Mouse (Mus musculus) heart, adult 8-10 months (tissue): ENCODE data around the gene Sec31a. TPM values are rescaled to one million over a fixed set of nuclear protein-coding genes. Genes with fewer than 3 reads are reported as not detected.

Source experiments
- DNase-seq: peaks from one replicate; pipeline ENCODE4 v3.0.0; 2022; ENCODE audit warnings: low spot score
- total RNA-seq, 4 experiments: library from RNA; stranded (reverse); gene quantifications; 2 replicates each; pipeline ENCODE4 v1.2.4; 2022

The Sec31a gene
- total RNA-seq, 4 experiments from 2014 or later = 97.9 to 108 (median 104) TPM

DNA sequence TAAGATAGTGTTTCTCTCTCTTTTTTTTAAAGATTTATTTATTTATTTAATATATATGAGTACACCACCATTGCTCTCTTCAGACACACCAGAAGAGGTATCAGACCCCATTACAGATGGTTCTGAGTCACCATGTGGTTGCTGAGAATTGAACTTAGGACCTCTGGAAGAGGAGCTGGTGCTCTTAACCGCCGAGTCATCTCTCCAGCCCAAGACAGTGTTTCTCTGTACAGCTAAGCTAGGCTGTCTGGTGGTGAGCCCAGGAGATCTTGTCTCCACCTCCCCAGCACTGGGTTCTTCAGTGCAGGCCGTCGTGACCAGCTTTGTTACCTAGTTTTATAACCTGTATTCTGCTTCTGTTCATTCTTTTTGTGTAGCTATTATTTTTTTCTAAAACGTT lies 5.8 kb downstream of the Sec31a start:
- no peak for DNase-seq

DNA sequence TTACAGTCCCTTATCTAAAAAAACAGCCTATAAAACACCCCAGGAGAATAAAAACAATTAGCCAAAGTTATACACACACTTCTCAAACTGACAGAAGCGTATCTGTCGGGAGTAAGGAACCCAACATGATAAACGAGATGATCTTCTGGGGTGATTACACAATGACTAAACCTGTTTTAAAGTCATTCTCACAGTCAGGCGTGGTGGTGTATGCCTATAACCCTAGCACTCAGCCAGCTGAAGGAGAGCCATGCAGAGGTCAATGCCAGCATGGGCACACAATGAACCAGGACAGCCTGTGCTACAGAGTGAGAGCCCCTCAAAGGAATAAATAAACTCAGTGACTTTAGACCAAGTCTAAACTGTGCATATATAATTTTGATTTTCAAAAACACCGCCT lies 7.5 kb downstream of the Sec31a start:
- no peak for DNase-seq

DNA sequence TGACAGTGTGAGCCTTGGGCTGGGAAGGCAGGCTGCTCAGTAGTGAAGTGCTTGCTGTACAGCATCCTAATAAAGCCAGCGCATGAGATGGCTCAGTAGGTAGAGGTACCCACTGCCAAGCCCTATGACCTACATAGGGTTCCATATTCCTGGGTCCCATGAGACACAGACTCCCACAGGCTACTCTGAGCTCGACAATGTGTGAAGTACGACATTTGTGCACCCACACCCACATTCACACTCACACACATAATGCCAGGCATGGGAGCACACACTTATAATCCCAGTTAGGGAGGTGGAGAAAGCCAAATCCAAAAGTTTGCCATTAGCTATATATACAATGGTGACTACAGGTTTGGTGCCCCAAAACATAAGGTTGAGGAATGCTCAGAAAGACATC lies 19.3 kb downstream of the Sec31a start:
- no peak for DNase-seq

DNA sequence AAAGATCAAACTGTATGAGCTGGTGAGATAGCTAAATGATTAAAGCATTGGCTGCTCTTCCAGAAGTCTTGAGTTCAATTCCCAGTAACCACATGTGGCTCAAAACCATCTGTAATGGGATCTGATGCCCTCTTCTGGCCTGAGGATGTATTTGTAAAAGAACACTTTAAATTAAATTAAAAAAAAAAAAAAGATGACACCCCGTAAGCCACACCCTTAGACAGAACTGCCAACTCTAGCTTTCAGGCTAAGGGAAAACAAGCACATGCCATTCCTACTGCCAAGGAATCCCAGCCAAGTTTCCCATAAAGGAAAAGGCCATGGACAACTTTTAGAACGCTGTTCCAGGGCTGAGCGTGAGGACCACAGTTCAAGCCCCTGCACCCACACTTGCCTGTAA lies 22.4 kb downstream of the Sec31a start:
- no peak for DNase-seq

DNA sequence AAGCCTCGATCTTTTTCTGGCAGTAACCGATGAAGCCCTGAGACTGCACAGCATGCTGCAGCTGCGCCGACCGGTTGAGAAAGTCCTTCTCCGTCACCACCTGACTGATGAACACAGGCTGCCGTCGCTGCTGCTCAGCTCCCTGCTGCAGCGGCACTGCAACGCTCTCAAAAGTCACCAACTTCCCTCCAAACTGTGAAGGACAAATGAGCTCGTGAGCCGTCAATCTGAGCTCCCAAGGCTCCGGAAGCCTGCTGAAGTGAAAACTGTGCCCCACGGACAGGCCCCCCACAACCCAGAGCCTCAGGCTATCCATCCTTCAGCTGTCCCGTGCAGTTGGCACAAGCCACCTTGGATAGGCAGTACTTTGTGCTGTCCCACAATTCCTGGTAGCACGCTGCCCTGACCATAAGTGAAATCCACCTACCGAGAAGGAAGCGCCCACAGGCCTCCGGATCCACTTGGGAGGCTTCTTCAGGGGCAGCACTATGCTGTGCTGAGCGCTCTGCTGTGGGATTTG lies 23.5 kb downstream of the Sec31a start:
- DNase-seq = no peak

DNA sequence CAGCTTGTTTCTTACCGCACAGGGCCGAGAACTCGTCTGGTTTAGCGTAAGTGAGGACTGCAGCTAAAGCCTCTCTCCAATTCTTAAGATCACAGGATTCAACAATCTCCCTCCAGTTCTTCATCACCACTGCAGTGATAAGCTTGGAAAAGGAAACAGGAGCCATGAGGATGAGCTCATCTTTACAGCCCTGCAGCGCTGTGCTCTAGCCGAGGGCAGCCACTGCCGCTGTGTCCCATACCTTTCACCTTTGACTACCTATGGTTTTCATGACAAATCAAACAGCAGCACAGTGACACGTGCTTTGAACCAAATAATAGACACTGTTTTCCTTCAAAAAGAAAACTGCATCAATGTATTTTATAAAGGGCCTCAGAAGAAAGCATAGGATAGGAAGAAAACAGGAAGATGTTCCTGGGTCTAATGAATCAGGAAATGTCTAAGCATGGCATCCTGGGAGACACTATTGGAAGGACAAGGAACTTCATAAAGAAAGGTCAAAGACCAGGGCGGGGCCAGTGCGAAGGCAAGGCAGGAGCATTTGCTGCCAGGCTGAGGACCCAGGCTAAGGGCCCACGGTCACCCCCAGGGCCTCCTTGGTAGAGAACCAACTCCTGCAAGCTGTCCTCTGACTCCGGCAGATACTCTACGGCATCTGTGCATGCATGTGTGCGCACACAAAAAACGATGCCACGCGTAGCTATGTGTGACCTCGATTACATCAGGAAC lies 32.1 kb downstream of the Sec31a start:
- no peak for DNase-seq

DNA sequence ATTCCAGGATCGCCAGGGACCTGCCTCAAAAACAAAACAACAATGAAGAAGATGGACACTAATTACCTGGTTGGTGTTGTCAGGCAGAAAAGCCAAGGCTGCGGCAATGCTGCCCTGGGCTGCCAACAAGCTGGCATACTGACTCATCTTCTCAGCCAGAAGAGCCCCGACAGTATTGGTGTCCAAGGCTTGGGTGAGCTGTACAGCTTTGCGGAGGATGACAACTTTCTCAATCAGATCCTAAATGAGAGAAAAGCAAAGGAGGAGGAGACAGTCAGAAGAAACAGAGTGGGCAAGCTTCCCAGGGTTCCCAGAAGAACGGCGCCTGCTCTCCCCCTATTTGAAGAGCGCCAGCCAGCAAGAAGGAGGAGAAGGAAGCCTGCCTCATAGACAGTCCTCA lies 34.9 kb downstream of the Sec31a start:
- no peak for DNase-seq

DNA sequence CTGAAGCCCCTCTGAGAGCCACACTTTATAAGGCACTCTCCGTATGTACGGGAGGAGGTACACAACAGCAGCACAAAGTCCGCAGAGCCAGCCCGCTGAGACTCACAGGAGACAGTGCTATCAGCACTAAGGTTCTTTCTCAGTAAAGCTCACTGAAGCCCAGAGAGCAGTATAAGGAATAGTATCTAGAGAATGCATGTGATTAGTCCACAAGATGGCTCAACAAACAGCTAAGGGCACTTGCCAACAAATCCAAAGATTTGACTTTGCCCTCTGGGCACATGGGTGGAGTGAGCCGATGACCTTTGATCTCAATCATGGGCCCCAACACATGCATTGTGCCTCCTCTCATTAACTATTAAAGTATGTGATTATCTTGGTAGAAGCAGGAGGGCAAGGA lies 35.8 kb downstream of the Sec31a start:
- no peak for DNase-seq

DNA sequence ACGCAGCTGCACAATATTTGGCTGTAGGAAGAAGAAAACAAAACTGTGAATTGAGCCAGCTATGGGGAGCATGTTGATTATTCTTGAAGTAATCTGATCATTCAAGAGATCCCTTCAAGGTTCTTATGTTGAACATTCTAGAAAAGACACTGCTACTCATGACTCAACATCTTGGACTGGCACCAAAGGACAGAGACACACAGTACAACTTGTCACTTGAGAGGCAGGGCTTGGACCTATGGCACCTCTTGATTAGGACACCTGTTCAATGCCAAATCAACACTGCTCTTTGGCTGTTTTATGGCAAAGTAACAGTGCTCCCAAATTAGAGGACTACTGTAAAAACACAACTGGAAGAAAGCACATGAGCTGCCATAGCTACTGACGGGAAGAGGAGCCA lies 37.1 kb downstream of the Sec31a start:
- no peak for DNase-seq

DNA sequence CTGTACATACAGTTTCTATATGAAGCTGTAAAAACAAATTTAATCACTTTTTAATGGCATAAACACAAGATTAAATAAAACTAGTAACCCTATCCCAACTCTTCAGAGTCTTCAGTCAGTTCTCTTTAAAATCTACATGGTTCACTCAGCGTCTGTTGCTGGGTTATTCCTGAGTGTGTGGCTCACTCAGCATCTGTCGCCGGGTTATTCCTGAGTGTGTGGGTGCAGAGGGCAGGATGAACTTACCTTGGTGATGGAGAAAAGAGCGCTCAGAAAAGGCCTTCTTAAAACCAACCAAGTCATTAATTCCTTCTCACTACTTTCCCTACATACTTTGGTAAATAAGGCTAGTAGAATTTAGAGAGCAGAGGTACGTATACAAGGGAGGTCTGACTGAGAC lies 37.8 kb downstream of the Sec31a start:
- DNase-seq = no peak

DNA sequence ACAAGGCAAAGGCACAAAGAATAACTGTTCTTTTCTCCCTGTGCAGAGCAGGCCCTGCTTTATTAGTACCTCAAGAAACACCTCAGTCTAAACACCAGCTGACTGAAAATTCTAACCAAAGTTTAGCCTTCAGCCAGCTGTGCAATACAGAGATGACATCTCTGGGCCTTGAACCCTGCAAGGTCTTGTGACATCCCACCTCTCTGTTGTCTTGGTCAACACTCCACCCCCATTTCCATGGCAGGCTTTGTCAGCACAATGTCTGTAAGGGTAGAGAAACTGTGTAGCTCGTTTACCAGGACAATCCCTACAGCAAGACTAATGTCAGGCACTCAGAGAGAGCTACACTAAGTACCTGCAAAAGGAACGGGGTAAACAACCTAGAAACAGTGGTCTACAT lies 38.7 kb downstream of the Sec31a start:
- no peak for DNase-seq

DNA sequence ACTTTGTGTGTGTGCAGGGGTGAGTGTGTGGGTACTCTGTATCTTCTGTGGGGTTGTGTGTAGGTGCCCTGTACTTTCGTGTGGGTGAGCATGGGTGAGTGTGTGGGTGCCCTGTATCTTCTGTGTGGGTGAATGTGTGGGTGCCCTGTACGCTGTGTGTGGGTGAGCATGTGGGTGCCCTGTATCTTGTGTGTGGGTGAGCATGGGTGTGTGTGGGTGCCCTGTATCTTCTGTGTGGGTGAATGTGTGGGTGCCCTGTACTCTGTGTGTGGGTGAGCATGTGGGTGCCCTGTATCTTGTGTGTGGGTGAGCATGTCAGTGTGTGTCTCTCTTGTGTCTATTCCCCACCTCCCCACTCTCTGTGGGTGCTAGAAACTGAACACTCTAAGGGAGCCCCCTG lies 41.3 kb downstream of the Sec31a start:
- DNase-seq = no peak

DNA sequence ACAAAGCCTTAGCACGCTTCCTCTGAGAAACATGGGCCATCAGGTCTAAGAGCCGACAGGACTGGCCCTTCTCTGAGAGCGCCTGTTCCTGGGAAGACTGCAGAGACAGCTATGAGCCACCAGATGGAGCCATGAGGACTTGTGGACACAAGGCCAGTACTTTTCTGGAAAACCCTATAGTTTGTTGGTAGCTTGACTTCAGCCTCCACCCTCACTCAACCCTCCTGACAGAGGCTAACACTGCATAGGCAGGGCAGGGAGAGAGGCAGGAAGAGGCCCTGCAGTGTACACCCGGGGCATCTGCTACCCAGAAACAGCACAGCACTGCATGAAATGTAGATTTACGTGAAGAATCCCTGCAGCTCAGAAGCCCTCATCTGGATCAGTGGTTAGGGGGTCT lies 42.1 kb downstream of the Sec31a start:
- DNase-seq = peak; percentile 16

DNA sequence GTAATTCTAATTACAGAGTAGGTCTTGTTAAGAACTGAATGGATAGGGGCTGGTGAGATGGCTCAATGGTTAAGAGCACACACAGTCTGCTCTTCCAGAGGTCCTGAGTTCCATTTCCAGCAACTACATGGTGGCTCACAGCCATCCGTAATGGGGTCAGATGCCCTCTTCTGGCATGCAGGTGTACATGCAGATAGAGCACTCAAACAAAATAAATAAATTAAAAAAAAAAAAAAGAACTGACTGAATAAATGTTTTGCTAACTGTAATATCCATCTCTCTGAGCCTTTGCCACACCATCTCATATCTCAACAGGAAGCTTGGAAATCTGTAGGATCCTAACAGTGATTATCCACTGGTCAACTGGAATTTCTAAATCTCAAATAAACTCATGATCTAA lies 45.1 kb downstream of the Sec31a start:
- no peak for DNase-seq

DNA sequence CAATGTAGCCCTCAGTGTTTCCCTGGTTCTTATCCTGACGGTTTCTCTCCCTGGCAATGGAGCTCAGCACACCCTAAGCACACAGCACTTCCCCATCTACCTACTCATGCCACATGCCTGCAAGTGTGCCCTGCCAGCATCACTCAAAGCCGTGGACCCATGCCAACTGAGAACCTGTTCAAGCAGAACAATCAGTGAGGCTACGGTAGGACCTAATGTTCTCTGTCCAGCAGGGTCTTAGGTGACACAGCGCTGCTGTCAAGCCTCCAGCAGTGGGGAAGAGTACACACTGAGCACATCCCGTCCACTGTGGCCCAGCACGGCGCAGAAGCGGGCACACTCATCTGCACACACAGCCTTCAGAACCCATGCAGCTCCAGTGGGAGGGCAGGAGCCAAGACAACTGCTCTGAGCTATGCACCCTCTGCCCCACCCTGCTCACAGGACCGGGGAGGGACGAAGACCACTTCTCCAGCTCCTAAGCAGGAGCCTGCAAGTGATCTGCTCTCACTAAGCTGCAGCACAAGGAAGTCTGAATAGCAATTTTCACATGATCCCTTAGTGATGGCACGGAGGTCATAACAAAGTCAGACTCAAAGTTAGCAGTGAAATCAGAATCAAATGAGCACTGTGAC lies 46.1 kb downstream of the Sec31a start:
- peak; percentile 63 for DNase-seq

DNA sequence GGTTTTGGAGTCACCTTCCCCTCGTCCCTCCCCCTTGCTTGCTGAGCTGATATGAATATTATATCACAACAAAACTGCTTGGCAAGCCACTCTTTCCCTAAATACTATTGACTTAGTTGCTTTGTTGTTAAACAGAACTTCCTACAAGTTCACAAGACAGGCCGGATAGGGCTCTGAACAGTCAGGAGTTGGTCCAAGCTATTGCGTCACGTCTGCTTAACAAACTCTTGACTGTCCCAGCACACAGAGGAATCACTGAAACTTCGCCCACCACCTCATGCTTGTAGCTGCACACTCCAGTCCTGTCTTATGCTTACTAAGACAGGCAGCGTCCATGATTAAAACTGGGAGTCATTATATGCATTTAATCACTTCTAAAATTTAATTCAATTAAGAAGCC lies 46.9 kb downstream of the Sec31a start:
- peak; percentile 13 for DNase-seq

DNA sequence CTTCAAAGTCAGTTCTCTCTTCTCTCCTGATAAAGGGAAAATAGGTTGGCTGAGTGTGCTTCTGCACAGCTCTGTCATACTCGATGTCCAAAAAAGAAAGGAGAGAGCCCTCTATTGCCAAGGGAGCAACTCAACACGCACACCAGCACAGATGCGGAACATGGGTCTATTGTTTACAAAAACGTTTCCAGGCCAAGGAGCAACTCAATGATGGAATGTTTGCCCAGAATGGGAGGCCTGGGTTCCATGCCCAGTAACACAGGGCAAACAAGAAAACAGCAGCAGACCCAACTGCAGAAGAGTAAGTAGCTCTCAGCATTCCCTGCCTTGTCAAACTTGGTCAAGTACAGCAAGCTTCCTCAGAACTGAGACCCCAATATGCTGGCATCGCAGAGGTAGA lies 47.5 kb downstream of the Sec31a start:
- no peak for DNase-seq

DNA sequence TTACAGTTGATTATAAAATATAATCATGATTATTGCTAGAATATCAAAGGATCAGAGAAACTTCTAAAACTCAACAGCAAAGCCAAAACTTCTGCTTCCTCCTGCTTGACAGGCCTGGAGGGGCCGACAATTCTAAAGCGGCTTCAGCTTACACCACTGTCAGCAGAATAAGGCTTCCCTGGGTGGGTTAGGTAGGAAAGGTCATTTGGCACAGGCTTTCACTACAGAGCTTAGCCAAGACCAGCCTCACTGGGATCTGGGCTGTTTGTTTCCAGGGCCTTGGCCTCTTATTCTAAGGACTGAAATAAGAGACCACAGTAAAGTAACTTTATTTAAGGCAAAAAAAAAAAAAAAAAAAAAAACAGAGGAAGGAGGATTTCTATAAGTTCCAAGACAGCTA lies 49.0 kb downstream of the Sec31a start:
- no peak for DNase-seq

DNA sequence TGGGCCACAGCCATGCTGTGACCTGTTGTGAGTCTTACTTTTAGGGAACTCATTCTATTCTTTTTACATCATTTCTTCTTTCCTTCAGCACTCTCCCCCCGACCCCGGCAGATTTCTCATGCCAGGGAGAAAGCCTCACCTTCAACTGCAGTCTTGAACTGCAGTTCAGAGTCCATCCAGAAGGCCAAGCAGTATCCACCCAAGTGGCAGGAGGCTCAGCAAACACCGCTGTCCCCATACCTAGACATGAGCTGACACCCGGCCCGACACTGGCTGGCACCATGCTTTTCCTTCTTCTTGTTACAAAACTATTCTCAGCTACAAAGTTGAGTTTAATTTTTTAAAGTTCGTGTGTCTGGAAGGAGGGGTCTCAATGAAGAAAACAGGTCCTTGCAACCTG lies 55.7 kb downstream of the Sec31a start:
- no peak for DNase-seq

DNA sequence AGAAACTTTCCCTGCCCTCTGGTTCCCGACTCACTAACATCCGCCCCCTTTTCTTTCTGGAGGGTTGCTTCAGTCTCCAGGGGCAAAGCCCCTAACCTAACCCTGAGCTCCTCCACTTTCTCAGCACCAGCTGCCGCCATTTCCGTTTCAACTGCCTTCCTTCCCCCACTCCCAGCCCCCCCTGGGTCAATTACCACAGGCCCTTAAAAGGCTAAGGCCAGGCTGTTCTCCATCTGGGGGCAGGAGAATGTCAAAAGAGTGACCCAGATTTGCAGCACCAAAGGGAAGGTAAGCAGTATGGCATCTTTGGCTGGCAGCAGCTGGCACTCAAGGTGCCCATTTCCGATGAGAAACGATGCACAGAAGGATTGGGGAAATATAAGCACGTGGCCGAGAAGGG lies 57.7 kb downstream of the Sec31a start:
- no peak for DNase-seq

DNA sequence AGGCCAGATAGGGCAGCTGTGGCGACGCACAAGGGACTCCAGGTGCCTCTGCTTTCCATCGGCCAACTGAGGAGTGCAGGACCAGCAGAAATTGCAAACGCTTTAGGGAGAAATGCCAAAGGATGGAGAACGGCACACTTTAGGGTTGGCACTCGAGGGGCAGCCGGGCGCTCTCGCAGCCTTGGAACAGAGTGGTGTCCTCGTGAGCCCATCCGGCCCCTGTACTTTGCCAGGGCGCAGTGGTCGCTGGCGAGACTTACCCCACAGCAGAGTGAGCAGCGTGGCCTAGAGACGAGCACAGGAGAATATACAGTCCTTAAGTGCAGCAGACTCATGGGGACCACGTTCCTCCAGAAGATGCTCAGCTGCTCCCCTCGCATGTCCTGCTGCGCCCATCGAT lies 61.4 kb downstream of the Sec31a start:
- no peak for DNase-seq

DNA sequence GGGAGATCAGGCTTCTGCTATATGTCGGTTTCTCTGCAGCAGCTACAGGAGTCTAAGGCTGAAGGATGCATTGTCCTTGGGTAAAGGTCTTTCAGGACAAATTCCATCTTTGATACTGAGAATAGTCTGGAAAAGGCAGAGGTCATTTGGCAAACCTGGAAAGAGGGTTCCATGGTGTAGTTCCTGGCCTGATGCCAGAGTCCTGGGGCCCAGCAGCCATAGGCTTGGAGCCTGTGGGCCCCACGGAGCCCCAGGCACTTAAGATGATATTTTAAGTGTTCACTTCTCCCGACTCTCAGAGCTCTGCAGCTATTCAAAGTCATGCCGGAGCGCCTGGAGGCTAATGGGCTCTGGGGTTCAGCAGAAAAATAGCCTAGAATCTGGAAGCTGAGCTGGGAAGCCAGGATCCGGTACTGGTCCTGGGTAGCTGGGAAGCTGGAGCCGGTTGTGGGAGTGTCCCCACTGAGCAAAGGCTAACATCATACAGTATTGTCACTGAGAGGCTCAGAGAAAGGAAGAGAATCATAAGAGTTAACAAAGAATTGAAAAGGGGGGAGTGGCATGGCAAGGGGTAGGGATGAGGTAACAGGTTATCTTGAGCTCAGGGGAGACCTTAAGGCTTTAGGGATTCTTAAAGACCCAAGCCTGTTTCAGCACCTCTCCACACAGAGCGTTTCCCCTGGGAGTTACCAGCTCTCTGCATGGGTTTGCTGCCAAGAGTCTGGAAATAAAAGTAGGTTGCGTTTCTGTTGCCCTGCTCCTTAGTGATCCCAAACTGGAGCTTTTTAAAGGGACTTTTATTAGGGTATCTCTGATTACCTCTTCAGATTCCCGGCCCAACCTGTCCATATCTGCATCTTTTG lies 62.8 kb downstream of the Sec31a start:
- no peak for DNase-seq
